Mouse (Mus musculus) natural killer cell, adult 2 months (primary cell): ENCODE measurements at regions not wholly inside any gene's neighbourhood (a gene's known extent, or its start where the extent isn't known, plus 50 kb on each side); places are given as distances from the start of the nearest gene placed in this dataset.

Experiments used
- DNase-seq, 2 experiments: peaks; one replicate each; pipeline ENCODE4 v3.0.0; 2022; ENCODE audit warnings: low spot score in 2 of 2

DNA sequence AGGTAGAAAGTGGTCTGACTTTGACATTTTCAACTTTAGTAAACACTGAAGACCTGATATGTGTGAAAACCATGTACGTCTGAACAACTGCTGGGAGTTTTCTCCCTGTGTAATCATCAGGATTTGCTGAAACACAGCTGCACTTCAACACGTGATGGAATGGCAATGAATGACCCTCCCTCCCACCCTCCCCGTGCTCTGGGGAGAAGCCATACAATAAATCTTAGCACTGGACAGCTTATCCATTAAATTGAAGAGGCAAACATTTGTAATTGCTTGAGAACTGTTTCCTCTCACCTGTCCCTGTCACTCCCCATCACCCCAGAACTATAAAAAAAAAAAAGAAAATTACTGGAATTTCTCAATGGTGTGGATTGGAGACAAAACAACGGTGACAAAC, 159.1 kb downstream of the Calcrl start:
- DNase-seq, result no peak

DNA sequence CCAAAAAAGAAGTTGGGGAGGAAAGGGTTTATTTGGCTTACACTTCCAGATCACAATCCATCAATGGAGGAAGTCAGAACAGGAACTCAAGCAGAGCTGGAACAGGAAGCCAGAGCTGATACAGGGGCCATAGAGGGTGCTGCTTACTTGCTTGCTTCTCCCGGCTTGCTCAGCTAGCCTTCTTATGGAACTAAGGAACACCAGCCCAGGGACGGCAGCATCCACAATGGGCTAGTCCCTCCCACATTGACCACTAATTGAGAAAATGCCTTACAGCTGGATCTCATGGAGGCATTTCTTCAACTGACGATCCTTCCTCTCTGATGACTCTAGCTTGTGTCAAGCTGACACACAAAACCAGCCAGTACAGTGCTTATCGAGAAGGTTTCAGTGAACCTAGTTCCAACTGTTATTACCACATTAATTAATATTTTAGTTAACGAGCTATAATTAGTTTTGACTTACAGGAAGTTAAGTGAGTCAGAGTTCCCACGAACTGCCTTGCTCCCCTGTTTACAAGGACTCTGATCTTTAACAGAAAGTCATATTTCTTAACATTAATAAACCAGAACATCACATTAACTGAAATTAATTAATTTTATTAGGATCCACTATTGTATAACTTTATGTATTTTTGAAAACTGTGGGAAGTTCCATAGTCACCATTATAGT, 158.2 kb downstream of the Calcrl start:
- DNase-seq, result no peak

DNA sequence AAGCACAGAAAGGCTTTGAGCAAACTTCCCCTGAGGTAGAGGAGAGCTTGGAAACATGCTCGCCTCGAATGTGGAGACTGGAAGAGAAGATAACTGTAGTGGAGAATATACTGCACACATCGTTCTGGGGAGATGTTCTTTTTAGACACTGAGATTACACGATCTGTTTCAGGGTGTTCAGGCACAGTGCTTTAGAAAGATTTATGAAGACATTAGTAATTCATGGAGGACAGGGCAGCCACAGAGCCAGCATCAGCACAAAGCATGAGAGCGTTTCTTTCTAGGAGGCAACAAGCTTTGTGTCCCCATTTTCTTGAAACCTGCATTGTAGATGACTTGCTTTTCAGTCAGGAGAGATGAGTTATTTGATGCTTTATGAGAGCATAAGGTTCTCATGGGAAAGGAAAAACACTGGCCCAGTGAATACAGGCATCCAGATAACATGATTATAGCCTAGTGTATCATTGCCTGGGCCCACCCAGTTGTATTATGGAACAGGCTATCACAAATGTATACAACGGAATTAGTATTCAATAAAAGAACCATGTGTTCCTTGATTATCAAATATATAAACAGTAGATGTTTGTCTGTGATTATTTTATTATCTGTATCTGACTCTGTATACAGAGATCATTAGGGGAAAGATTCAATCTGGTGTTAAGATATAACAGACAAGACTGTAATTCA, 151.0 kb downstream of the Calcrl start:
- DNase-seq, result no peak

GRCm38 (mm10) chr2:84277181-84277580, 148.0 kb downstream of the Calcrl start:
- no peak for DNase-seq
